Mouse (Mus musculus) neural tube, embryonic 15.5 days (tissue): ENCODE data around the gene Olfr802. TPM values are rescaled to one million over a fixed set of nuclear protein-coding genes. Genes with fewer than 3 reads are reported as not detected.

Experiments used
- ATAC-seq: fragments of 200-750 bp; cut with Nextera tagmentation; 2 replicates; pipeline ENCODE4 v1.8.0; 2017; ENCODE audit warnings: mild to moderate bottlenecking, moderate TSS enrichment, moderate library complexity; ENCODE audit not compliant: low FRiP score
- H3K27ac ChIP-seq: fragments of 300-500 bp; sonication (generic); replicated peaks from 2 replicates; pipeline ENCODE4 v1.5.1; 2015; ENCODE audit warnings: mild to moderate bottlenecking, inconsistent platforms
- H3K27me3 ChIP-seq: fragments of 300-500 bp; sonication (generic); replicated peaks from 2 replicates; pipeline ENCODE4 v1.6.1; 2015; ENCODE audit warnings: inconsistent platforms
- H3K36me3 ChIP-seq: fragments of 300-500 bp; sonication (generic); 2 replicates; pipeline ENCODE4 v1.6.1; 2015; ENCODE audit warnings: inconsistent platforms
- H3K4me1 ChIP-seq: fragments of 300-500 bp; sonication (generic); 2 replicates; pipeline ENCODE4 v1.6.1; 2015; ENCODE audit warnings: inconsistent platforms
- H3K4me2 ChIP-seq: fragments of 300-500 bp; sonication (generic); 2 replicates; pipeline ENCODE4 v1.6.1; 2015; ENCODE audit warnings: inconsistent platforms, mild to moderate bottlenecking, moderate library complexity
- H3K4me3 ChIP-seq: fragments of 300-500 bp; sonication (generic); replicated peaks from 2 replicates; pipeline ENCODE4 v1.5.1; 2015; ENCODE audit warnings: mild to moderate bottlenecking, inconsistent platforms
- H3K9ac ChIP-seq: fragments of 300-500 bp; sonication (generic); replicated peaks from 2 replicates; pipeline ENCODE4 v1.6.1; 2015; ENCODE audit warnings: mild to moderate bottlenecking, inconsistent platforms
- H3K9me3 ChIP-seq: fragments of 300-500 bp; sonication (generic); replicated peaks from 2 replicates; pipeline ENCODE4 v1.6.1; 2016; ENCODE audit warnings: inconsistent platforms
- WGBS: fragments of 180-500 bp; shearing (Covaris S2); methylation state at CpG from one replicate; pipeline ENCODE4 v1.1.7; 2015; ENCODE audit warnings: mixed read lengths; 5-methylcytosine and 5-hydroxymethylcytosine counted together
- microRNA-seq: library from miRNA; unstranded; fragments of <30 nt; microRNA quantifications from one replicate; pipeline ENCODE4, GENCODE M21; 2017
- polyA plus RNA-seq: library from polyadenylated mRNA; unstranded; fragments of >200 nt; fragmentation: Nextera tagmentation; extraction: Ambion mirVana; gene quantifications from 2 replicates; pipeline ENCODE4 v1.2.1, GENCODE M21; 2015

Olfr802 gene
- 0.08 TPM in 1 of 2 replicates, not detected in the other for polyA plus RNA-seq

DNA sequence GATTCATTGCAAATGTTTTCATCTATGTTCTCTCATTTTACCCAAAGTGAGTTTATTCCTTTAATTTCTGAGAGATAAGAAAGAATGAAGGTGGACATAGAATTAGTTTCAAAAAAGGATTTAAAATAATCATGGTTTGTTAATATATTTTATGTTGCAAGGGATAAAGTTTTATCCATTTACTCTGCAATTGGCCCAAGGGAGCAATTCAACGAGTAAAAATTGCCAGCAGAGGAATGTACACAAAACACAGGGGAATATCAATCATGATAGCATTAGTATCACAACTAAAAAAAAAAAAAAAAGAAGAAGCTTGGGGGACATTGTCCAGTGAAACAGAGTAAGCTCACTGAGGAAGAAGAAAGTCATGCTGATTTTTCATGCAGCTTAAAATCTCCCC lies at the start of gene Olfr802:
TSS of gene Olfr802 (minus strand) at position 101 of the 400 bp plus-strand sequence.
- H3K36me3 ChIP-seq: no peaks in the 10 kb centered on the region
- H3K4me3 ChIP-seq: no peak within 1 kb of the TSS
- no peak within 1 kb of the TSS for H3K9ac ChIP-seq
- no peaks in the 10 kb centered on the region for H3K4me1 ChIP-seq
- H3K27ac ChIP-seq: no peak within 1 kb of the TSS
- ATAC-seq: no peak
- H3K4me2 ChIP-seq: no peak within 1 kb of the TSS
- no peaks in the 10 kb centered on the region for H3K27me3 ChIP-seq
- H3K9me3 ChIP-seq: no peaks in the 10 kb centered on the region
- WGBS: 56% methylated on average over 1 of the region's 1 CpGs

DNA sequence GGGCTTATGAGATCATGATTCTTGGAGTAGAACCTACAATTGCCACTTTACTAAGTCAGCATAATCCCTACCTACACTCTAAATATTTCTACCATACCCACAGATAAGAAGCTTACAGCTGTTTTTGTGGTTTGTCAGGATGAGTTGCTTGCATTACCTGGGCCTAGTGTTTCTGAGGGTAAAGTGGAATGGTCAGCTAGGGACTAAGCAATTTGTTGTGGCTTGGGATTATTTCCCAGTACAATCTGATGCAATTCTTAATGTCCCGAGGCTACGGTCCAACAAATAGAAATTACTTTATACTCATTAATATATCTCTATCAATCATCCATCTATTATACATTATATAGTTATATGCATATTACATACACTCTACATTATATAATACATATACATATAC lies 41.3 kb upstream of the Olfr802 start, which contains the start of gene Olfr805:
TSS of gene Olfr805 (minus strand) at position 101 of the 400 bp plus-strand sequence.
- H3K9me3 ChIP-seq: no peaks in the 10 kb centered on the region
- no peaks in the 10 kb centered on the region for H3K4me1 ChIP-seq
- no peaks in the 10 kb centered on the region for H3K27me3 ChIP-seq
- 100% methylated on average over 2 of the region's 2 CpGs for WGBS
- no peak within 1 kb of the TSS for H3K27ac ChIP-seq
- no peak within 1 kb of the TSS for H3K9ac ChIP-seq
- no peak within 1 kb of the TSS for H3K4me3 ChIP-seq
- no peaks in the 10 kb centered on the region for H3K36me3 ChIP-seq
- no peak for ATAC-seq
- H3K4me2 ChIP-seq: no peak within 1 kb of the TSS

DNA sequence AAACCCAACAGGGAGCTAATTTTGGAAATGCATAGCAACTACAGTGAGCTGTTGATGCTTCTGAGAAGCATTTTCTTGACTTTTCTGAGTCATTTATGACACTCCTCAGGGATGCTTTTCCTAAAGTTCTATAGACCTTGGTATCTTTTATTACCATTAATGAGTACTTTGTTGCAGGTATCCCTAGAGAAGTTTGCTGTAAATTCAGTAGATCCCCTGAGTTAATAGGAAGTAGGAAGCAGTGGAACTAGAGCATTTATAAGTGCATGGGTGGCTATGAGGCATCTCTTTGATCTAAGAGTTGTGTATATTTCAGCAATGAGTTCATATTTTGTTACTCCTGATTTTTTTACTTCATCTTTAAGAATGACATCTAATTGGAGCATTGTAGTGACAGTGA lies 14.9 kb upstream of the Olfr802 start, which contains the start of gene Olfr804:
TSS of gene Olfr804 (plus strand) at position 301 of the 400 bp plus-strand sequence.
- Histone ChIP-seq H3K4me3 (no peak within 1 kb of the TSS), H3K27ac (no peak within 1 kb of the TSS), H3K36me3 (no peaks in the 10 kb centered on the region), H3K27me3 (no peaks in the 10 kb centered on the region), H3K9me3 (no peaks in the 10 kb centered on the region), H3K4me1 (no peaks in the 10 kb centered on the region), H3K4me2 (no peak within 1 kb of the TSS), H3K9ac (no peak within 1 kb of the TSS)
- no peak for ATAC-seq

DNA sequence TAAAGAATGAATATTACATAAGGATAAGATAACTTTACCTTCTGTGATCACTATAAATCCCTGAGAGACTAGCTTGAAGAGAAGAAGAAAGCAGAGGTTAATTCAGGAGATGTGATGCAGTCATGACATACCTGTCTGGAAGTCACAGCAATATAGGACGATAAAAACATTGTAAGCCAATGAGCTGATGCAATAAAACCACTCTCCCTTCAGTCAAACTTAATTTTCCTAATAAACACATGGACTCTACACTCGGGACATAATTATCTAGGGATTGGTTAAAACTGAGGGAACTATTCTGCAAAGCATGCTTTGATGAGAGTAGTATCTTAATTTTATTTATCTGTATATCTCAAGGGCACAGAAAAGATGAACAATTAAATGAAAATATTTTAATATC lies 6.2 kb upstream of the Olfr802 start, which contains the start of gene Olfr803:
TSS of gene Olfr803 (minus strand) at position 101 of the 400 bp plus-strand sequence.
- H3K27ac ChIP-seq: no peak within 1 kb of the TSS
- WGBS: 81% methylated on average over 2 of the region's 2 CpGs

DNA sequence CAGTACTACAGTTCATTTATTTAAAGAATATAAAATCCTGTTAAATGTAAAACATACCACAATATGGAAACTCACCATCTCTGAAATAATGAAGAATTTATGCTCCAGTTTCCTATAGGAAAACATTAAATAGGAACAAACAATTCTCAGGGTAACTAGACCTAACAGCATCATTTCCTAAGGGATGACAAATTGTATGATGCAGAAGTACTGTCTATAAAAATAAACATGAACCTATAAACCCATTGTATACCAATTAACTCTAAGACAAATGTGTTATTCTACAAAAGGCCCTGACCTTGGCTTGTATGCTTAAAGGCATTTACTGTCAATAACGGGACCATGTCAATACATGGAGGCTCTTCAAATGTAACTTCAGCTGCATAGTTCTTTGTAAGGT lies 14.2 kb downstream of the Olfr802 start, which contains the start of gene Olfr801:
TSS of gene Olfr801 (minus strand) at position 101 of the 400 bp plus-strand sequence.
- no peaks in the 10 kb centered on the region for H3K4me1 ChIP-seq
- no peak within 1 kb of the TSS for H3K4me3 ChIP-seq
- no peak within 1 kb of the TSS for H3K27ac ChIP-seq
- H3K36me3 ChIP-seq: no peaks in the 10 kb centered on the region
- H3K27me3 ChIP-seq: no peaks in the 10 kb centered on the region
- no peak within 1 kb of the TSS for H3K4me2 ChIP-seq
- H3K9ac ChIP-seq: no peak within 1 kb of the TSS
- no peak for ATAC-seq
- H3K9me3 ChIP-seq: no peaks in the 10 kb centered on the region
- WGBS: 85% methylated on average over 1 of the region's 1 CpGs

More for the DNA sequence above, 6.2 kb upstream of the Olfr802 start, which contains the start of gene Olfr803:
- no peak within 1 kb of the TSS for H3K4me3 ChIP-seq
- H3K9me3 ChIP-seq: no peaks in the 10 kb centered on the region
- H3K9ac ChIP-seq: no peak within 1 kb of the TSS
- H3K36me3 ChIP-seq: no peaks in the 10 kb centered on the region
- ATAC-seq: no peak
- H3K27me3 ChIP-seq: no peaks in the 10 kb centered on the region
- no peak within 1 kb of the TSS for H3K4me2 ChIP-seq
- H3K4me1 ChIP-seq: no peaks in the 10 kb centered on the region

DNA sequence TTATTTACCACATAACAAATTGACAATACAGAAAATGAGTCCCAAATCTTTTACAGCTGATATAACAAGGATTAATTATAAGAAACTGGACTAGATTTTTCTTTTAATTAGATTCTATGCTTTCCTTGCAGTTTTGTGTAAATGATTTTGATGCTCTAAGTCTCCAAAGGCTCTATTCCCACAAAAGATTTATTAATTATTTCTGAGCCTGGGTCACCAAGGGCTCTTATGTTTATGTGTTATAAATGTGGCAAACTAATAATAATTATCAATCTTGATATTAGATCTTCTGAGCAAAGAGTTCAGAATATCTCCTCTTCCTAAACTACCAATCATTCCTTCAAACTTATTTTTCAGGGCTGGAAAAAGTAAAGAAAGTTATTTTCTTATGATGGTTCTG lies 30.6 kb downstream of the Olfr802 start, which contains the start of gene Olfr800:
TSS of gene Olfr800 (plus strand) at position 301 of the 400 bp plus-strand sequence.
- no peak for ATAC-seq
- Histone ChIP-seq H3K27me3 (no peaks in the 10 kb centered on the region), H3K4me2 (no peak within 1 kb of the TSS), H3K4me3 (no peak within 1 kb of the TSS), H3K4me1 (no peaks in the 10 kb centered on the region), H3K27ac (no peak within 1 kb of the TSS), H3K36me3 (no peaks in the 10 kb centered on the region), H3K9ac (no peak within 1 kb of the TSS), H3K9me3 (no peaks in the 10 kb centered on the region)

DNA sequence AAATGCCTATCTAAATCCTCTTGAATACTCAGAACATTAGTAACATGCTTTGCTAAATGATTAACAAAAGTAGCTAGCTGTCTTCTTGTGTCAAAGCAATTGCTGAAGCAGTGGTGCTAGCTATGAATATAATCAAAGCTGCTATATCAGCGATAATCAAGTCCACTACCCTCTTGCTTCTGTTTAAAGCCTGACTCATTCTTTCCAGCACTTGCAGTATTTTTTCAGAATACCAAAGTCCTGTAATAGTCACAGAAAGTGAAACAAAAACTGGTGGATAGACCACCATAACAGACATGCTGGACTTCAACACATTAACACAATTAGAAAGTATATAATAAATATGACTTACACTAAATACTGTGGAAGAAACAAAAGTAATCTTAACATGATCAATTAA lies 36.2 kb downstream of the Olfr802 start:
- no peak overlapping the region for H3K27ac ChIP-seq
- H3K4me3 ChIP-seq: no peak overlapping the region
- no peak for ATAC-seq
- no peak overlapping the region for H3K4me2 ChIP-seq
- H3K9ac ChIP-seq: no peak overlapping the region
- no peaks in the 10 kb centered on the region for H3K9me3 ChIP-seq
- no peaks in the 10 kb centered on the region for H3K27me3 ChIP-seq
- no peaks in the 10 kb centered on the region for H3K36me3 ChIP-seq
- H3K4me1 ChIP-seq: no peaks in the 10 kb centered on the region
- WGBS: 92% methylated on average over 1 of the region's 1 CpGs

DNA sequence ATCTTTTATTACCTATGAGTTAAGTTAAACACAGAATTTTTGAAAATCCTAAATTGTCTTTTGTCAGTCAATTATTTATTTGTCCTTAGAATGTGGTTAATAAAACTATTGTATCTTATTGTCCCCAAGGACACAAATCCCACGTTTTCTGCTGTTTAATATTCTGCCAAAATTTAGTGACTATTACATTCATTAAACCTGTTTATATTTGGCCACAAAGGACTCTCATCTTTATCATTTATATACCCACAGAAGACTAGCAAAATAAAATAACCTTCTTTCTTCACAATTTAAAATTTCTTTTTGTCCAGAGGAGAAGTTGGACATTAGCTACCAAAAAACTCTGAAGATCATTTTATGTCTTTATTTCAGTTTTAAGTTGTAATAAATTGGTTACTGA lies 50.8 kb downstream of the Olfr802 start, which contains the start of gene Olfr799:
TSS of gene Olfr799 (plus strand) at position 301 of the 400 bp plus-strand sequence.
- WGBS: 42% methylated on average over 1 of the region's 1 CpGs
- no peak for ATAC-seq
- no peaks in the 10 kb centered on the region for H3K9me3 ChIP-seq
- no peaks in the 10 kb centered on the region for H3K36me3 ChIP-seq
- no peak within 1 kb of the TSS for H3K4me3 ChIP-seq
- no peak within 1 kb of the TSS for H3K4me2 ChIP-seq
- no peak within 1 kb of the TSS for H3K9ac ChIP-seq
- H3K27ac ChIP-seq: no peak within 1 kb of the TSS
- no peaks in the 10 kb centered on the region for H3K27me3 ChIP-seq
- H3K4me1 ChIP-seq: no peaks in the 10 kb centered on the region

DNA sequence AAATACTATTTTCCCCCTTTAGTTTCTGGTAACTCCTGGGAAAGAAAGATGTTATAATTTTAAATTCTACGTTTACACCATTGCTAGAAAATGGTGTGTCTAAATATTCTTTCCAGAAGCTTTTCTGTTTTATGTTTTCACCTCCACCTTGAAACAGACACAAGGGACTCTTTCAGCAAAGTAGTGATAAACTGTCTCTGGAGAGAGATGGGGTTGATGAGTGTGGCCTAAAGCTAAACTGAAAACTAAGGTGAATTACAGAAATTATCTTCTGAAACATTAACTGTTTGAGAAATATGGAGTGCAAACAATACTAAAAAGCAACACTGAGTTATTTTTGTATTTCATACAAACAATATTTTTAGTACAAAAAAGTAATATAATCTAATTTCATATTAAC lies 60.1 kb downstream of the Olfr802 start, which contains the start of gene Olfr798:
TSS of gene Olfr798 (minus strand) at position 101 of the 400 bp plus-strand sequence.
- H3K4me2 ChIP-seq: no peak within 1 kb of the TSS
- no peak within 1 kb of the TSS for H3K4me3 ChIP-seq
- WGBS: 95% methylated on average over 1 of the region's 1 CpGs
- no peaks in the 10 kb centered on the region for H3K36me3 ChIP-seq
- H3K4me1 ChIP-seq: no peaks in the 10 kb centered on the region
- H3K9me3 ChIP-seq: no peaks in the 10 kb centered on the region
- H3K27ac ChIP-seq: no peak within 1 kb of the TSS
- no peak for ATAC-seq
- H3K9ac ChIP-seq: no peak within 1 kb of the TSS
- no peaks in the 10 kb centered on the region for H3K27me3 ChIP-seq

Small RNA genes within 50 kb of the gene (microRNA-seq; reads per million reads assigned to microRNA genes)
- gene Gm24485: not detected

Other genes with a start within 250 kb of the Olfr802 start
- gene Olfr787, start 226.3 kb downstream of the Olfr802 start, polyA plus RNA-seq: not detected in 2 replicates
- gene Olfr788, start 217.2 kb downstream of the Olfr802 start, polyA plus RNA-seq: not detected in 2 replicates
- gene Olfr789, start 203.4 kb downstream of the Olfr802 start, polyA plus RNA-seq: not detected in 2 replicates
- not detected in 2 replicates for gene Olfr790, start 189.7 kb downstream of the Olfr802 start, polyA plus RNA-seq
- not detected in 2 replicates for gene Olfr791, start 166.4 kb downstream of the Olfr802 start, polyA plus RNA-seq
- not detected in 2 replicates for gene Olfr792, start 149.0 kb downstream of the Olfr802 start, polyA plus RNA-seq
- gene Olfr794, start 120.5 kb downstream of the Olfr802 start, polyA plus RNA-seq: not detected in 2 replicates
- not detected in 2 replicates for gene Olfr796, start 75.6 kb downstream of the Olfr802 start, polyA plus RNA-seq
- not detected in 2 replicates for gene Olfr798, start 60.2 kb downstream of the Olfr802 start, polyA plus RNA-seq
- not detected in 2 replicates for gene Olfr799, start 50.7 kb downstream of the Olfr802 start, polyA plus RNA-seq
- not detected in 2 replicates for gene Olfr800, start 30.5 kb downstream of the Olfr802 start, polyA plus RNA-seq
- gene Olfr801, start 14.3 kb downstream of the Olfr802 start, polyA plus RNA-seq: not detected in 2 replicates
- not detected in 2 replicates for gene Olfr803, start 6.1 kb upstream of the Olfr802 start, polyA plus RNA-seq
- not detected in 2 replicates for gene Olfr804, start 15.0 kb upstream of the Olfr802 start, polyA plus RNA-seq
- not detected in 2 replicates for gene Olfr805, start 41.2 kb upstream of the Olfr802 start, polyA plus RNA-seq
- not detected in 2 replicates for gene Olfr806, start 53.8 kb upstream of the Olfr802 start, polyA plus RNA-seq
- gene Olfr807, start 69.6 kb upstream of the Olfr802 start, polyA plus RNA-seq: not detected in 2 replicates
- not detected in 2 replicates for gene Olfr808, start 77.3 kb upstream of the Olfr802 start, polyA plus RNA-seq
- gene Olfr809, start 86.5 kb upstream of the Olfr802 start, polyA plus RNA-seq: not detected in 2 replicates
- not detected in 2 replicates for gene Olfr810, start 106.7 kb upstream of the Olfr802 start, polyA plus RNA-seq
- not detected in 2 replicates for gene Olfr811, start 116.2 kb upstream of the Olfr802 start, polyA plus RNA-seq
- gene Olfr812, start 157.9 kb upstream of the Olfr802 start, polyA plus RNA-seq: not detected in 2 replicates
- not detected in 2 replicates for gene Olfr813, start 167.2 kb upstream of the Olfr802 start, polyA plus RNA-seq
- gene Olfr814, start 191.7 kb upstream of the Olfr802 start, polyA plus RNA-seq: not detected in 2 replicates
- not detected in 2 replicates for gene Olfr815, start 217.7 kb upstream of the Olfr802 start, polyA plus RNA-seq
- gene Olfr816, start 227.4 kb upstream of the Olfr802 start, polyA plus RNA-seq: not detected in 2 replicates